Mouse (Mus musculus) frontal cortex, postnatal 25 days (tissue): ENCODE data around the gene Olfr352.

Experiments
- DNase-seq, 2 experiments: peaks; one replicate each; pipeline ENCODE4 v3.0.0; 2022; ENCODE audit warnings: low spot score in 2 of 2

The Olfr352 gene

DNA sequence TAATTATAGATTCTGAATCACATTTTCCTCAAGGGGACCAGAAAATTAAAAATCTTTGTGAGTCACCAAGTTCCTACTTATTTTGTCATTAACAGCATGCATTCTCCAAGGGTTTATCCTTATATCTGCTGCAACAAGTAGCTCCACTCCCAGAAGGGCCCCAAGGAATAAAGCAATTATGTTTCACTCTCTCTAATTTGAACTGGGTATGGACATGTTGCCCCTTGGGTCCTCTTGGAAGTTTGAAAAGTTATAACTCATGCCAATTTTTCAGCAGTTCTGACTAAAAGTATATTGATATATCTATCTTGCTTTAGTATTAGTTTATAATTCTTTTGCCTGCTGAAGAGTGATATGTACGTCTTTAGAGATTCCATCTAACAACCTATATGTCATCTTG, at the start of gene Olfr352:
TSS of gene Olfr352 (plus strand) at position 301 of the 400 bp plus-strand sequence.
- DNase-seq, result no peak

DNA sequence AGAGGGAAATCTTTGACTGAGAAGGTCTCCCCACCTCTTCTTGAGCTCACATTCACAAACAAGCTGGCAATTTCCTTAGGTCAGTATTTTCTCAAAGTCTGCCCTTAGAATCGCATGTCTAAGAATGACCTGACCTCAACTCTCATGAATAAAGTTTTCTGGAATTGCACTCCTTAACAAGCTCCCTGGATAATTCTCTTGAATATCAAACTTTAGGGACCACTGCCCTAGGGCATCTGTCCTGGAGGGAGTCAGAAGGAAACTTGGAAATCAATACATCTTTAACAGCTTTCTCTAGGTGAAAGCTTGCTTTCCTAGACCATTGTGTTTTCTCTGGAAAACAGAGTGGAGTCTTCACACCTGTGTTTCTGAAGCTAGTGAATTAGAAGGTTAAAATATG, 22.2 kb upstream of the Olfr352 start, which contains the start of gene Olfr350:
TSS of gene Olfr350 (plus strand) at position 301 of the 400 bp plus-strand sequence.
- no peak for DNase-seq

DNA sequence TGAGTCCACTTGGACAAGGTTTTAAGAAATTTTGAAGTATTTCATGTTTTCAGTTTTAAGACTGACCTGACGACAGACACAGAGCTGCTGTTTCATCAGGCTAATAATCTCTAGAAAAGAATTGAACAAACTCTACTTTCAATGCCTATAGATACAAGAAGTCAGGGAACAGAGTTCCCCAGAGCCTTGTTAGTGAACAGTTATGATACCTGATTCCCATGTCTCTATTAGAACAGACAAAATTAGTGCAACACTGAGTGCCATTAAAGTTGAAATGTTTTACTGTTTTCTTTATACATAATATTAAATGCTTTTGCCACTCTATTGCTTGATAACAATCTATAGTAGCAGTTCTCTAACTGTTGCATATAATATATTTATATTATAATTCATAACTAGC, 5.7 kb upstream of the Olfr352 start, which contains the start of gene Olfr351:
TSS of gene Olfr351 (minus strand) at position 101 of the 400 bp plus-strand sequence.
- no peak for DNase-seq

DNA sequence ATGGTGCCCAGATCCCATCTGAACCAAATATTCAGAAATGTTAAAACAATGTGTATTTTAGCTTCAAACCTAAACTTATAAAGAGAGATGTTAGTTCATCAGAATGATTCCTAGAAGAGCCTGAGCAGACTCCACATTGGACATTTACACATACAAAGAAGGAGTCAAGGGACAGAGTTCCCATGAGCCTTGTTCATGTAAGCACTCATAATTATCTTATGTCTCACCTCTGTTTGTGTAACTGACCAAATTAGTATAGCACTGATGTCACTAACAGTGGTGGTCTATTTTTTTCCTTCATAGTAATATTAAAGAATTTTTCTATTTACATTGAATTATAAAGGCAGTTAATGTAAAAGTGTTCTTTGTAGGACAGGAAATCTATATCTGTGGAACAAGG, 24.6 kb downstream of the Olfr352 start, which contains the start of gene Olfr353:
TSS of gene Olfr353 (minus strand) at position 101 of the 400 bp plus-strand sequence.
- DNase-seq, result no peak

DNA sequence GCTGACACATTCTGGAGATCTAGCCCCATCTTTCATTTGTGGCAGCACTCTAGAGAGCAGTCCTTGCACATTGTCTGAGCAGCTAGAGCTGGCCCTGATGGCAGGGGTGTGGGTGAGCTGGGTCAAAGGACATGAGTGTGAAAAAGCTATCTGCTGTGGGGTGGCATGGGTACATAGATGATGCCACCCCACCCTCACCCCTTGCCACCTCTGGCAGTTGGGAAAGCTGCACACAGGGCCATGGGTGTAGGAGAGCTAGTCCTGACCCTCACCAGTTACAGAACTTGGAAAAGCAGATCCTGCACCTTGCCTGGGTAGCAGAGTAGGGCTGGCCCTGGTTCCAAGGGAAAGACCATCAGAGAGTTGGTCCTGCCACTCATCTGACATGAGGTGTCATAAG, 28.9 kb downstream of the Olfr352 start:
- no peak for DNase-seq

DNA sequence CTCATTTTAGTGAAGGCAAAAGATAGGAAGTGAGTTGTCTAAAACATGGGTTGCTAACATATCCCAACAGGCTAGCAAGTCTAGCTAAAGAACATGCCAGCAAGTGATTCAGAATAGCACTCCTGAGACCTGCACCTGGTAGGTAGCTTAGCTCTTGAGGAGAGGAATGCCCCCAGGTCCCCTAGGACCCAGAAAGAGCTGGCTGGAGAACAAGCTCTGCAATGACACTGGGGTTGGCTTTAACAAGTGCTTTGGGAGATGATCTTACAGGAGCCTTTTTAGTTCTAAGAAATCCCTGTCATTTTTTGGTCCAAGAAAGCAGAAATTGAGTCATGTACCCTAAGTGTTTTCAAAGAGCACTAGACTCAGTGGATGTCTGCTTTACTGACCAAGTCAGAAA, 37.1 kb downstream of the Olfr352 start, which contains the start of gene Olfr354:
TSS of gene Olfr354 (plus strand) at position 301 of the 400 bp plus-strand sequence.
- no peak for DNase-seq
